Mouse (Mus musculus) hindbrain, embryonic 16.5 days (tissue): ENCODE data around the gene Prdm12. TPM values are rescaled to one million over a fixed set of nuclear protein-coding genes. Genes with fewer than 3 reads are reported as not detected.

Source experiments
- ATAC-seq: fragments of 200-750 bp; cut with Nextera tagmentation; 2 replicates; pipeline ENCODE4 v1.8.0; 2017; ENCODE audit warnings: moderate TSS enrichment, moderate library complexity
- H3K27ac ChIP-seq: fragments of 300-500 bp; sonication (generic); 2 replicates; pipeline ENCODE4 v1.5.1; 2014; ENCODE audit warnings: low read depth, mild to moderate bottlenecking, control low read depth, low read length, moderate library complexity
- H3K27me3 ChIP-seq: fragments of 300-500 bp; sonication (generic); replicated peaks from 2 replicates; pipeline ENCODE4 v1.6.1; 2014; ENCODE audit warnings: low read length; ENCODE audit not compliant: control insufficient read depth, insufficient read depth
- H3K36me3 ChIP-seq: fragments of 300-500 bp; sonication (generic); 2 replicates; pipeline ENCODE4 v1.6.1; 2014; ENCODE audit warnings: mild to moderate bottlenecking, low read length, moderate library complexity, mixed read lengths; ENCODE audit not compliant: control insufficient read depth, insufficient read depth
- H3K4me1 ChIP-seq: fragments of 300-500 bp; sonication (generic); 2 replicates; pipeline ENCODE4 v1.6.1; 2014; ENCODE audit warnings: low read depth, low read length; ENCODE audit not compliant: control insufficient read depth, insufficient read depth
- H3K4me2 ChIP-seq: fragments of 300-500 bp; sonication (generic); 2 replicates; pipeline ENCODE4 v1.6.1; 2014; ENCODE audit warnings: mild to moderate bottlenecking, low read length, control low read depth, moderate library complexity
- H3K4me3 ChIP-seq: fragments of 300-500 bp; sonication (generic); 2 replicates; pipeline ENCODE4 v1.5.1; 2014; ENCODE audit warnings: mild to moderate bottlenecking, low read length, control low read depth, moderate library complexity
- H3K9ac ChIP-seq: fragments of 300-500 bp; sonication (generic); 2 replicates; pipeline ENCODE4 v1.6.1; 2014; ENCODE audit warnings: low read depth, mild to moderate bottlenecking, control low read depth, low read length, moderate library complexity
- H3K9me3 ChIP-seq: fragments of 300-500 bp; sonication (generic); 2 replicates; pipeline ENCODE4 v1.6.1; 2014; ENCODE audit warnings: mild to moderate bottlenecking, low read length, moderate library complexity; ENCODE audit not compliant: control insufficient read depth
- WGBS: fragments of 180-500 bp; shearing (Covaris S2); extraction: QIAGEN DNeasy Blood & Tissue Kit; methylation state at CpG from one replicate; pipeline ENCODE4 v1.1.7; 2014; 5-methylcytosine and 5-hydroxymethylcytosine counted together
- polyA plus RNA-seq: library from polyadenylated mRNA; unstranded; fragments of >200 nt; fragmentation: Nextera tagmentation; extraction: Ambion mirVana; gene quantifications from 2 replicates; pipeline ENCODE4 v1.2.1, GENCODE M21; 2015

Prdm12 gene
- polyA plus RNA-seq, 1 experiment from 2014 or later, result 0.20 TPM

- 0 out of 2 replicates have a peak, but pooled peaks have one; percentile 6 for ATAC-seq
- Histone ChIP-seq H3K4me2 (peak overlapping the region; percentile 37), H3K9ac (no peak overlapping the region), H3K36me3 (no peaks in the 10 kb centered on the region), H3K4me3 (peak overlapping the region; percentile 10), H3K27ac (no peak overlapping the region), H3K4me1 (peaks cover 28% of the 10 kb centered on the region), H3K27me3 (peaks cover 68% of the 10 kb centered on the region), H3K9me3 (no peaks in the 10 kb centered on the region)
- under 1% methylated on average over 48 of the region's 48 CpGs for WGBS
Observed at GRCm38 (mm10) chr2:31640609-31641507, 1.0 kb downstream of the Prdm12 start.

GRCm38 (mm10) chr2:31641508-31641830 is 1.6 kb downstream of the Prdm12 start:
- H3K9ac ChIP-seq, result no peak overlapping the region
- under 1% methylated on average over 11 of the region's 11 CpGs for WGBS
- ATAC-seq, result no peak
- H3K4me1 ChIP-seq, result peaks cover 22% of the 10 kb centered on the region
- no peak overlapping the region for H3K4me3 ChIP-seq
- H3K9me3 ChIP-seq, result no peaks in the 10 kb centered on the region
- H3K4me2 ChIP-seq, result no peak overlapping the region
- H3K27ac ChIP-seq, result no peak overlapping the region
- H3K27me3 ChIP-seq, result peaks cover 69% of the 10 kb centered on the region
- H3K36me3 ChIP-seq, result no peaks in the 10 kb centered on the region

GRCm38 (mm10) chr2:31641929-31642328 is 2.1 kb downstream of the Prdm12 start:
- Histone ChIP-seq H3K27me3 (peaks cover 70% of the 10 kb centered on the region), H3K4me1 (peaks cover 18% of the 10 kb centered on the region), H3K9ac (no peak overlapping the region), H3K9me3 (no peaks in the 10 kb centered on the region), H3K27ac (no peak overlapping the region), H3K4me2 (no peak overlapping the region), H3K36me3 (no peaks in the 10 kb centered on the region), H3K4me3 (no peak overlapping the region)
- WGBS, result 3% methylated on average over 18 of the region's 18 CpGs
- ATAC-seq, result no peak

- Histone ChIP-seq H3K4me3 (peak overlapping the region; percentile 58), H3K9me3 (no peaks in the 10 kb centered on the region), H3K4me2 (peak overlapping the region; percentile 92), H3K36me3 (no peaks in the 10 kb centered on the region), H3K4me1 (peaks cover 9% of the 10 kb centered on the region), H3K9ac (peak overlapping the region; percentile 71), H3K27ac (peak overlapping the region; percentile 48; the same call in 1 of the 2 replicates), H3K27me3 (peaks cover 65% of the 10 kb centered on the region)
- peak; percentile 93 for ATAC-seq
- WGBS, result under 1% methylated on average over 90 of the region's 109 CpGs
Observed at GRCm38 (mm10) chr2:31653971-31654853, 14.4 kb downstream of the Prdm12 start.

- Histone ChIP-seq H3K4me2 (peak overlapping the region; percentile 92), H3K9ac (peak overlapping the region; percentile 71), H3K9me3 (no peaks in the 10 kb centered on the region), H3K4me3 (peak overlapping the region; percentile 58), H3K27me3 (peaks cover 57% of the 10 kb centered on the region), H3K36me3 (no peaks in the 10 kb centered on the region), H3K4me1 (peaks cover 9% of the 10 kb centered on the region), H3K27ac (no peak overlapping the region; the same call in 1 of the 2 replicates)
- ATAC-seq, result no peak
- 4% methylated on average over 22 of the region's 22 CpGs for WGBS
Observed at GRCm38 (mm10) chr2:31654854-31655559, 15.2 kb downstream of the Prdm12 start.

- H3K27me3 ChIP-seq, result peaks cover 47% of the 10 kb centered on the region
- H3K27ac ChIP-seq, result no peak overlapping the region
- H3K9me3 ChIP-seq, result no peaks in the 10 kb centered on the region
- no peak overlapping the region for H3K4me2 ChIP-seq
- WGBS, result 83% methylated on average over 7 of the region's 7 CpGs
- H3K9ac ChIP-seq, result no peak overlapping the region
- no peaks in the 10 kb centered on the region for H3K36me3 ChIP-seq
- ATAC-seq, result no peak
- peaks cover 9% of the 10 kb centered on the region for H3K4me1 ChIP-seq
- no peak overlapping the region for H3K4me3 ChIP-seq
Observed at GRCm38 (mm10) chr2:31656374-31656773, 16.5 kb downstream of the Prdm12 start.

- 77% methylated on average over 8 of the region's 8 CpGs for WGBS
- Histone ChIP-seq H3K36me3 (no peaks in the 10 kb centered on the region), H3K27me3 (peaks cover 29% of the 10 kb centered on the region), H3K9ac (no peak overlapping the region), H3K4me2 (no peak overlapping the region), H3K27ac (no peak overlapping the region), H3K4me3 (no peak overlapping the region), H3K9me3 (no peaks in the 10 kb centered on the region), H3K4me1 (no peaks in the 10 kb centered on the region)
- no peak for ATAC-seq
Observed at GRCm38 (mm10) chr2:31662939-31663803, 23.3 kb downstream of the Prdm12 start.

GRCm38 (mm10) chr2:31663804-31664180 is 24.0 kb downstream of the Prdm12 start:
- ATAC-seq, result no peak
- H3K4me1 ChIP-seq, result no peaks in the 10 kb centered on the region
- no peak overlapping the region for H3K4me2 ChIP-seq
- H3K9me3 ChIP-seq, result no peaks in the 10 kb centered on the region
- H3K9ac ChIP-seq, result no peak overlapping the region
- no peak overlapping the region for H3K4me3 ChIP-seq
- 96% methylated on average over 1 of the region's 1 CpGs for WGBS
- H3K27ac ChIP-seq, result no peak overlapping the region
- no peaks in the 10 kb centered on the region for H3K36me3 ChIP-seq
- H3K27me3 ChIP-seq, result peaks cover 28% of the 10 kb centered on the region
